Mouse (Mus musculus) olfactory bulb, adult 2 months (tissue): Measurements from ENCODE around the gene Tnrc6a.

ENCODE experiments used
- CTCF ChIP-seq: fragments of 200-500 bp; IDR thresholded peaks from 2 replicates; pipeline ENCODE4 v1.5.1; 2012; ENCODE audit warnings: low read depth, mild to moderate bottlenecking, low read length, moderate library complexity; ENCODE audit not compliant: insufficient read depth
- POLR2A ChIP-seq: fragments of 200-500 bp; IDR thresholded peaks from 2 replicates; pipeline ENCODE4 v1.6.1; 2012; ENCODE audit warnings: mild to moderate bottlenecking, low read depth, low read length, moderate library complexity; ENCODE audit not compliant: insufficient read depth

DNA sequence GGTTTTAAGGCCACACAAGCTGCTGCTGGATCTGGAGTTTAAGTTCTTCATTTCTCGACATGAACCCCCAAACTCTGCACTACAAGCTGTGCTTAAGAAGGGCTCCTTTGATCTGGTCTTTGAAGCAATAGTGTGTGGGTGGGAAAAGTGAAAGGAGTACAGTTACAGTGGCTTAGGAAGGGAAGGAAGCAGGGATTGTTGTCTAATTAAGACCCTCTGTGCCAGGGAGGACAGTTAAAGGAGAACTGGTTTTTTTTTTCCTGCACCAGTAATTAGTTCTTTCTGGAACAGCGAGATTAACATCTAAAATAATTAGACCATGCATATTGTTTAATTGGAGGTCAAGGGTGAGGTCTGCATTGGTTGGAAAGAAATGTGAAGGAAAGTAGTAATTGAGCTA lies 11.2 kb downstream of the Tnrc6a start:
- no peak for TF ChIP-seq POLR2A
- TF ChIP-seq CTCF, result no peak
